Mouse (Mus musculus): ENCODE results near the gene Agbl2. TPM values are rescaled to one million over a fixed set of nuclear protein-coding genes. Genes with fewer than 3 reads are reported as not detected.

Gene Agbl2
- polyA plus RNA-seq, 1 experiment from 2014 or later = 0.51 TPM

Other genes with a start within 250 kb of the Agbl2 start
- gene Ptprj, start 202.1 kb upstream of the Agbl2 start, polyA plus RNA-seq (2015; fragmentation: Nextera tagmentation; extraction: Ambion mirVana) = 5.4 and 5.9 TPM in 2 replicates
- gene Nup160, start 105.5 kb upstream of the Agbl2 start, polyA plus RNA-seq (2015; fragmentation: Nextera tagmentation; extraction: Ambion mirVana) = 19.5 and 21.4 TPM in 2 replicates
- gene Fnbp4, start 37.4 kb upstream of the Agbl2 start, polyA plus RNA-seq (2015; fragmentation: Nextera tagmentation; extraction: Ambion mirVana) = 102 and 117 TPM in 2 replicates
- 248 and 250 TPM in 2 replicates for gene Mtch2, start 64.4 kb downstream of the Agbl2 start, polyA plus RNA-seq (2015; fragmentation: Nextera tagmentation; extraction: Ambion mirVana)
- gene C1qtnf4, start 103.1 kb downstream of the Agbl2 start, polyA plus RNA-seq (2015; fragmentation: Nextera tagmentation; extraction: Ambion mirVana) = 42.6 and 55.6 TPM in 2 replicates
- gene Kbtbd4, start 122.0 kb downstream of the Agbl2 start, polyA plus RNA-seq (2015; fragmentation: Nextera tagmentation; extraction: Ambion mirVana) = 61.6 and 62.6 TPM in 2 replicates
- 206 and 208 TPM in 2 replicates for gene Ndufs3, start 122.1 kb downstream of the Agbl2 start, polyA plus RNA-seq (2015; fragmentation: Nextera tagmentation; extraction: Ambion mirVana)
- gene Celf1, start 157.7 kb downstream of the Agbl2 start, polyA plus RNA-seq (2015; fragmentation: Nextera tagmentation; extraction: Ambion mirVana) = 115 and 121 TPM in 2 replicates